Mouse (Mus musculus): ENCODE results near the gene Dpep2nb. TPM values are rescaled to one million over a fixed set of nuclear protein-coding genes. Genes with fewer than 3 reads are reported as not detected.
"Not testable (repeated sequence)": the region's sequence is repeated elsewhere in the genome, so short reads cannot be mapped to it uniquely, and the experiment has no call there.

Dpep2nb gene
- polyA plus RNA-seq, 1 experiment, result not detected

DNA sequence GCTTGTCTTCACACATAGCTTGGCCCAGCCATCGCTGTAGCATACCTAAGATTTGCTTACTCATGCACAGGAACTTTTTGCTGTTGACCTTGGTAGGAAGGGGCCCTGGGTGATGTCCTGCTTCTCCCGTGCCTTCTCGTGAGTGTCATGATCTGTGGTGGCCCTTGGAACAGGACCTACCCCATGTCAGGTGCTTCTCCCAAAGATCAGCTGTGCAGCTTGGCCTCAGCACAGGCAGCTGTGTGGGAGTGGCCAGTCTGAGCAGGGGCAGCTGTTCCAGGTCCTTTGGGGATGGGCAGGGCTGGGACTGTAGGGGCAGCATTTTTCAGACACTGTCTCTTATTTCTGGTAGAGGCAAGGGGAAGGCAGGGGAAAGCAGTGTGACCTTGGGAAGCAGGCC, 38.4 kb upstream of the Dpep2nb start:
- Histone ChIP-seq H3K4me3 (ENCODE audit: insufficient read depth, low read depth, low read length) (no peak overlapping the region), H3K4me1 (ENCODE audit: control insufficient read depth, insufficient read depth, low read length) (no peaks in the 10 kb centered on the region), H3K27ac (ENCODE audit: insufficient read depth, low read depth, low read length) (no peak overlapping the region)
- no peak for TF ChIP-seq POLR2A (IDR thresholded peaks at IDR 0.05; ENCODE audit: insufficient read depth, low read depth, low read length)
- no peak for TF ChIP-seq CTCF (IDR thresholded peaks at IDR 0.05; ENCODE audit: insufficient read depth, low read depth, low read length)
- 75% methylated on average over 3 of the region's 3 CpGs for WGBS

DNA sequence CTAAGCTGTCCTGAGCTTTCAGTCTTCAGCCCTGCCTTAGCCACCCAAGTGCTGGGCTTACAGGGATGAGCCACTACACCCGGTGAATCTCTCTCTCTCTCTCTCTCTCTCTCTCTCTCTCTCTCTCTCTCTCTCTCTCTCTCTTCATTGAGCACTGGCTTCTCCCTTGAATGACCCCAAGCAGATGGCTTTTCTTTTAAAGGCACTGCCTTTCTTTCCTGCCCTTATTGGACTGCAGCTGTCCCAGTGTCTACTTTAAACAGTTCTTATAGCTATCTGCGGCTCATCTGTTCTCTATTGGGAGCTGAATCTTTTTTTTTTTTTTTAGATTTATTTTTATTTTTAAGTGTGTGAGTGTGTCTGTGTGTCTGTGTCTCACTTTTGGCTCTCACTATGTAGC, 37.3 kb upstream of the Dpep2nb start:
- TF ChIP-seq POLR2A (IDR thresholded peaks at IDR 0.05; ENCODE audit: insufficient read depth, low read depth, low read length) (no peak), CTCF (IDR thresholded peaks at IDR 0.05; ENCODE audit: insufficient read depth, low read depth, low read length) (no peak)
- H3K4me3 ChIP-seq (ENCODE audit: insufficient read depth, low read depth, low read length), result no peak overlapping the region
- WGBS, result 72% methylated on average over 2 of the region's 2 CpGs
- H3K27ac ChIP-seq (ENCODE audit: insufficient read depth, low read depth, low read length), result no peak overlapping the region
- no peaks in the 10 kb centered on the region for H3K4me1 ChIP-seq (ENCODE audit: control insufficient read depth, insufficient read depth, low read length)

DNA sequence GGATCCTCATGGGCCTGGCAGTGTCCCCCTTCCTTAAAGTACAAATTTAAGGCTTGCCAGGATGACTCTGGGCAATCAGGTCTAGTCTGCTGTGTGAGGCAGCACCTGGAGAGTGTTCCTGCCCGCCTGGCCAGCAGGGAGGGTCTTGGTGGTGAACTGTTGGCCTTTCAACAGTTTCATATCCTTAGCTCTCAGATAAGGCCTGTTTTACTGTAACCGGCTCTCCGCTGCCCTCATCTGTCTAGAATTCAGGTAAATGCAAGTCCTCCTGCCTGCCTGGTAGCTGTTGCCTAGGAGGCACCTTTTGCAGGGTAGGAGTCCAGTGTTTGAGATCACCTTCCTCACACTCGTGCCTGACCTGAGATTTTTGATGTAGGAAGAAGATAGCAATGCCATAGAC, 34.4 kb upstream of the Dpep2nb start:
- Histone ChIP-seq H3K4me1 (ENCODE audit: control insufficient read depth, insufficient read depth, low read length) (no peaks in the 10 kb centered on the region), H3K27ac (ENCODE audit: insufficient read depth, low read depth, low read length) (no peak overlapping the region), H3K4me3 (ENCODE audit: insufficient read depth, low read depth, low read length) (no peak overlapping the region)
- WGBS, result 87% methylated on average over 4 of the region's 4 CpGs
- TF ChIP-seq POLR2A (IDR thresholded peaks at IDR 0.05; ENCODE audit: insufficient read depth, low read depth, low read length) (no peak), CTCF (IDR thresholded peaks at IDR 0.05; ENCODE audit: insufficient read depth, low read depth, low read length) (no peak)

DNA sequence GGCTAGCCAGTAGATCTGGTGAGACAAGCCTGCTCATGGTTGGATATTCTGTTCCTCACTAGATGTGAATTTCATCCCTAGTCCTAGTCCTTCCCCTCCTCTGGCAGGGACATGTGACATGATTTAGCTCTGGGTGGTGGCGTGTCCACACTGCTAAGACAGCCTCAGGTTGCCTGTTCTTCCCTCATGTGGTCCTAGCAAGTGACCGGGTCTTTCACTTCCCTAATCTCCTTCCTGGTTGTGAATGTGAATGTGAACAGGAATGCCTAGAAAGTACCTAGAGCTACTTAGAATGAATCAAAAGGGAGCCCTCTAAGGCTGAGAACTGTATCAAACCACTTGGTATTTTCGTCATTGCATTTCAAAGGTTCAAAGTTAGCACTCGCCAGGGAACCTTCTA, 33.8 kb upstream of the Dpep2nb start:
- 93% methylated on average over 4 of the region's 4 CpGs for WGBS
- Histone ChIP-seq H3K4me3 (ENCODE audit: insufficient read depth, low read depth, low read length) (no peak overlapping the region), H3K4me1 (ENCODE audit: control insufficient read depth, insufficient read depth, low read length) (no peaks in the 10 kb centered on the region), H3K27ac (ENCODE audit: insufficient read depth, low read depth, low read length) (no peak overlapping the region)
- TF ChIP-seq CTCF (IDR thresholded peaks at IDR 0.05; ENCODE audit: insufficient read depth, low read depth, low read length) (no peak), POLR2A (IDR thresholded peaks at IDR 0.05; ENCODE audit: insufficient read depth, low read depth, low read length) (no peak)

DNA sequence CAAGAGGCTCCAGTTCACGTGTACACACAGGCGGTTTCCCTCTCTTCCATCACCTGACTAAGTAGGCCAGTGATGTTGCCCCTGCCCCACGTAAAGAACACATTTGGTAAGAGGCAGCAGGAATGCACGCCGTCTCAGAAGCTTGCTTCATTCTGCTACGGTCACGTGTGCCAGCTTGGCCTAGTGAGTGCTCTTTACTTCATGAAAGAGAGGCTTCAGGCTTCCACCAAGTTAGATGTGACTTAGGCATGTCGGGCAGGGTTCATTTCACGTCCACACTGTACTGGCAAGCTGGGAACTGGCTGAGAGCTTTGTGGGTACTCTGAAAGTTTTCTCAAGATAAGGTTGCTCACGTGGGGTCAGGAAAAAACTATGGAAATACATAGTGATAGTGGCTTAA, 32.9 kb upstream of the Dpep2nb start:
- 93% methylated on average over 10 of the region's 10 CpGs for WGBS
- no peak overlapping the region for H3K4me3 ChIP-seq (ENCODE audit: insufficient read depth, low read depth, low read length)
- H3K4me1 ChIP-seq (ENCODE audit: control insufficient read depth, insufficient read depth, low read length), result no peaks in the 10 kb centered on the region
- TF ChIP-seq POLR2A (IDR thresholded peaks at IDR 0.05; ENCODE audit: insufficient read depth, low read depth, low read length), result no peak
- no peak for TF ChIP-seq CTCF (IDR thresholded peaks at IDR 0.05; ENCODE audit: insufficient read depth, low read depth, low read length)
- no peak overlapping the region for H3K27ac ChIP-seq (ENCODE audit: insufficient read depth, low read depth, low read length)

DNA sequence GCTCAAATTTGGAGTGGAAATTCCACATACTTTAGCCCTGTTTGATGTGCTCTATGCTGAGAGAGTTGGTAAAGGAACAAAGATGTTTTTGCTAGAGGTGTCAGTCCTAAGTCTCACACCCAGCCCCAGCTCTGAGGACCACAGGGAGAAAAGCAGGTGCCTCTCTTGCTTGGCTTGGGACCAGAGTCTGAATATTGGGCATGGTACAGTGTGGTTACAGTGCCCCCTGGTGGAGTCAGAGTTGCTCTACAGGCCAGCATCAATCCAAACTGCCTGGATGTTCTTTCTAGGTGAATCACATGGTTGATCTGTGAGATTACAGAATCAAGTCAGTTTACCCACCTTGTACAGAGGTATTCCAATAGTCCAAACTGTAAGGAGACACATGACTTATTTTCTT, 16.7 kb upstream of the Dpep2nb start:
- Histone ChIP-seq H3K27ac (ENCODE audit: insufficient read depth, low read depth, low read length) (no peak overlapping the region), H3K4me3 (ENCODE audit: insufficient read depth, low read depth, low read length) (no peak overlapping the region), H3K4me1 (ENCODE audit: control insufficient read depth, insufficient read depth, low read length) (no peaks in the 10 kb centered on the region)
- TF ChIP-seq POLR2A (IDR thresholded peaks at IDR 0.05; ENCODE audit: insufficient read depth, low read depth, low read length), result no peak
- 0 out of 2 replicates have a peak, but pooled peaks have one; percentile 25 for TF ChIP-seq CTCF (IDR thresholded peaks at IDR 0.05; ENCODE audit: insufficient read depth, low read depth, low read length)

DNA sequence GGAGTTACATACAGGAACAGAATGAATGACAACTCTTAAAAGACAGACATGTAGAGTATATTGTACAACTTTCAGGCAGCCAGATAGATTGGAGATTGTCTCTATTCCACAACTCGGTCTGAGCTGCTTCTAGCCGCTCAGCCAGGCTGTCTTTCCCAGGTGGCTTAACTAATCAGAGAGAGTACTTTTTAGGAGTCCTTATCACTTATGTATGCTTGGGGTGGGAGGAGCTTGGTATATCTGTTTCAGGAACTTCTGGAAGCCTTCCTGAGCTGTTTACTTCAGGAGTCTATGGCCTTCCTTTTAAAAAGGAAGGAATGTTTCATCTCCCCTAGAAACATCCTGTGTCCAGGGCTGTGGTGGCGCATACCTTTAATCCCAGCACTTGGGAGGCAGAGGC, 12.3 kb upstream of the Dpep2nb start:
- Histone ChIP-seq H3K4me3 (ENCODE audit: insufficient read depth, low read depth, low read length) (no peak overlapping the region), H3K27ac (ENCODE audit: insufficient read depth, low read depth, low read length) (no peak overlapping the region), H3K4me1 (ENCODE audit: control insufficient read depth, insufficient read depth, low read length) (no peaks in the 10 kb centered on the region)
- WGBS, result 92% methylated on average over 3 of the region's 3 CpGs
- TF ChIP-seq CTCF (IDR thresholded peaks at IDR 0.05; ENCODE audit: insufficient read depth, low read depth, low read length) (no peak), POLR2A (IDR thresholded peaks at IDR 0.05; ENCODE audit: insufficient read depth, low read depth, low read length) (no peak)

DNA sequence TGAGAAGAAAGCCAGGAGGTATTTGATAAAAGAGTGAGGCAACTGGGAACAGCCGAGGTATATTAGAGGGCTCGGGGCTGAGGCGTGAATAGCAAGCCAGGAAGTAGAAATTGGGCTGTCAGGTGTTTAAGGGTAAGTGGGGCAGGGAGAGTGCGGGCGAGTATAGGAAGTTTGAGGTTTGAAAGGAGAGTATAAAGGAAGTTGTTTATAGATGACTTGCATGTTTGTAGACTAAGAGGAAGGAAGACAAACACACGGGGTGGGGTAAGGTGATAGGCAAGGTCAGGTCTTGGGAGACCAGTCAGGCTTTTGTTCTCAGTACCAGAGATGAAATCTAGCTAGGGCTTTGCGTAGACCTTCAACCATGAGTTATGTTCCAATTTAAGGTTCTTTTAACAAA, 11.4 kb upstream of the Dpep2nb start:
- 95% methylated on average over 7 of the region's 7 CpGs for WGBS
- Histone ChIP-seq H3K4me3 (ENCODE audit: insufficient read depth, low read depth, low read length) (no peak overlapping the region), H3K4me1 (ENCODE audit: control insufficient read depth, insufficient read depth, low read length) (no peaks in the 10 kb centered on the region), H3K27ac (ENCODE audit: insufficient read depth, low read depth, low read length) (no peak overlapping the region)
- TF ChIP-seq CTCF (IDR thresholded peaks at IDR 0.05; ENCODE audit: insufficient read depth, low read depth, low read length) (no peak), POLR2A (IDR thresholded peaks at IDR 0.05; ENCODE audit: insufficient read depth, low read depth, low read length) (no peak)

DNA sequence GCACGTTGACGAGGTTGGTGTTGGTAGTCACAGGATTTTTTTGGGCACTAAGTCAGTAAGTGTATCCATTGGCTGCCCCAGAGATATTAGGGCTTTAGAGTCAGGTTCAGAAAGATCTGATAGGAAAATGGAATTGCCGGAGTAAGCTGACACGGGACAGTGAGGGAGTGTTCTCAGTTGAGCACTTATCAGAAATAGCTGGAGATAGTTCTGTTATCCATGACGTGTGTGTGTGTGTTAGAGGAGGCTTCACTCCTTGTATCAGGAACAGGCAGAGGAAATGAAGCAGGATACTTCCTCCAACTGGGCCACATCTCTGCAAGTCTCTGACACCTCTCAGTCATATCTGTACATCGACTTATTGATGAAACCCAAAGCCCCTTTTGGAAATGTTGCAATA, 10.5 kb upstream of the Dpep2nb start:
- H3K27ac ChIP-seq (ENCODE audit: insufficient read depth, low read depth, low read length), result no peak overlapping the region
- WGBS, result 94% methylated on average over 6 of the region's 6 CpGs
- no peak overlapping the region for H3K4me3 ChIP-seq (ENCODE audit: insufficient read depth, low read depth, low read length)
- TF ChIP-seq POLR2A (IDR thresholded peaks at IDR 0.05; ENCODE audit: insufficient read depth, low read depth, low read length) (no peak), CTCF (IDR thresholded peaks at IDR 0.05; ENCODE audit: insufficient read depth, low read depth, low read length) (no peak)
- H3K4me1 ChIP-seq (ENCODE audit: control insufficient read depth, insufficient read depth, low read length), result no peaks in the 10 kb centered on the region

DNA sequence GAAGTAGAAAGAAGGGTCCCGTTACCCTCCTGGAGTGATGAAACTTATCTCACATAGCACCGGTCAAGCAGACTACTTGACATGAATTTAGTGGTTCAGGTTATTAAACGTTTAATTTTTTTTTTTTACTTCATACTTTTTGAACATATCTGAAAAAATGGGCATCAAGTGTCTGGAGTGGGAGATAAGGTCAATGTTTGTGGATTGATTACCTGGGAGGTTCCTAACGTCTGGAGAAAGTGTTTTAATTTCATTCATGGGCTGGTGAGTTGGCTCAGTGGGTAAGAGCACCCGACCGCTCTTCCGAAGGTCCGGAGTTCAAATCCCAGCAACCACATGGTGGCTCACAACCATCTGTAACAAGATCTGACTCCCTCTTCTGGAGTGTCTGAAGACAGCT, 6.4 kb upstream of the Dpep2nb start:
- 81% methylated on average over 8 of the region's 8 CpGs for WGBS
- not testable (repeated sequence) for H3K27ac ChIP-seq (ENCODE audit: insufficient read depth, low read depth, low read length); H3K4me3 ChIP-seq (ENCODE audit: insufficient read depth, low read depth, low read length)
- H3K4me1 ChIP-seq (ENCODE audit: control insufficient read depth, insufficient read depth, low read length), result peaks cover 12% of the 10 kb centered on the region
